Mouse (Mus musculus) MEL (cell line): ENCODE data around the gene Prr14. TPM values are rescaled to one million over a fixed set of nuclear protein-coding genes. Genes with fewer than 3 reads are reported as not detected.

Source experiments
- DNase-seq: peaks from one replicate; pipeline ENCODE4 v3.0.0; 2011; ENCODE audit warnings: low read depth, low spot score
- H3K27ac ChIP-seq: 2 replicates; pipeline ENCODE4 v1.5.1; 2012; ENCODE audit warnings: low read depth, mild to moderate bottlenecking, control low read depth, low read length, moderate library complexity; ENCODE audit not compliant: control insufficient read depth
- H3K27me3 ChIP-seq, 2 experiments: fragments of 150-350 bp in 1 of 2; sonication (generic) in 1 of 2; 2 replicates each; pipeline ENCODE4 v1.6.1; 2012; ENCODE audit warnings: low read length in 2 of 2, mild to moderate bottlenecking in 2 of 2, improper control_type of control experiment in 1 of 2, moderate library complexity in 1 of 2; ENCODE audit not compliant: insufficient read depth in 2 of 2, control insufficient read depth in 1 of 2
- H3K36me3 ChIP-seq, 2 experiments: 2 replicates each; pipeline ENCODE4 v1.6.1; 2012 to 2014; ENCODE audit warnings: low read length in 2 of 2, improper control_type of control experiment in 1 of 2, inconsistent platforms in 1 of 2, mild to moderate bottlenecking in 1 of 2; ENCODE audit not compliant: insufficient read depth in 2 of 2, control insufficient read depth in 1 of 2
- H3K4me1 ChIP-seq, 2 experiments: fragments of 150-350 bp in 1 of 2; sonication (generic) in 1 of 2; 2 replicates each; pipeline ENCODE4 v1.6.1; 2012; ENCODE audit warnings: low read length in 2 of 2, improper control_type of control experiment in 1 of 2, mild to moderate bottlenecking in 1 of 2; ENCODE audit not compliant: insufficient read depth in 2 of 2, control insufficient read depth in 1 of 2
- H3K4me3 ChIP-seq, 2 experiments: fragments of 150-350 bp in 1 of 2; sonication (generic) in 1 of 2; 2 replicates each; pipeline ENCODE4 v1.5.1; 2012; ENCODE audit warnings: low read depth in 2 of 2, low read length in 2 of 2, mild to moderate bottlenecking in 2 of 2, moderate library complexity in 2 of 2, control low read depth in 1 of 2, improper control_type of control experiment in 1 of 2; ENCODE audit not compliant: control insufficient read depth in 1 of 2, insufficient read depth in 1 of 2
- H3K79me2 ChIP-seq: 2 replicates; pipeline ENCODE4 v1.6.1; 2012; ENCODE audit warnings: mild to moderate bottlenecking, low read length, moderate library complexity; ENCODE audit not compliant: control insufficient read depth, poor library complexity, insufficient read depth
- H3K9ac ChIP-seq: 2 replicates; pipeline ENCODE4 v1.6.1; 2012; ENCODE audit warnings: low read depth, mild to moderate bottlenecking, control low read depth, low read length, moderate library complexity; ENCODE audit not compliant: control insufficient read depth, poor library complexity, severe bottlenecking
- H3K9me3 ChIP-seq: fragments of 150-350 bp; sonication (generic); replicated peaks from 2 replicates; pipeline ENCODE4 v1.6.1; 2012; ENCODE audit warnings: mild to moderate bottlenecking, low read length, improper control_type of control experiment, moderate library complexity; ENCODE audit not compliant: insufficient read depth
- CHD2 ChIP-seq: IDR thresholded peaks from 2 replicates; pipeline ENCODE4 v1.6.1; 2011; ENCODE audit warnings: low read length, improper control_type of control experiment
- CTCF ChIP-seq, 3 experiments: IDR thresholded peaks in 2 of 3; conservative IDR thresholded peaks in 1 of 3; 2 replicates each; pipeline ENCODE4 v1.5.1; 2011 to 2012; ENCODE audit warnings: low read length in 3 of 3, low read depth in 2 of 3, mild to moderate bottlenecking in 2 of 3, improper control_type of control experiment in 1 of 3, inconsistent platforms in 1 of 3, mixed read lengths in 1 of 3, moderate library complexity in 1 of 3; ENCODE audit not compliant: control insufficient read depth in 1 of 3, insufficient read depth in 1 of 3, poor library complexity in 1 of 3, severe bottlenecking in 1 of 3
- E2F4 ChIP-seq: IDR thresholded peaks from 2 replicates; pipeline ENCODE4 v1.6.1; 2011; ENCODE audit warnings: low read depth, low read length, improper control_type of control experiment, borderline replicate concordance
- EP300 ChIP-seq, 2 experiments: IDR thresholded peaks; 2 replicates each; pipeline ENCODE4 v1.6.1; 2011; ENCODE audit warnings: improper control_type of control experiment in 2 of 2, low read length in 2 of 2, low read depth in 1 of 2, mild to moderate bottlenecking in 1 of 2
- GABPA ChIP-seq: IDR thresholded peaks from 2 replicates; pipeline ENCODE4 v1.6.1; 2012; ENCODE audit warnings: low read depth, mild to moderate bottlenecking, inconsistent platforms, low read length, improper control_type of control experiment, moderate library complexity
- HCFC1 ChIP-seq: IDR thresholded peaks from 2 replicates; pipeline ENCODE4 v1.6.1; 2012; ENCODE audit warnings: low read depth, mild to moderate bottlenecking, inconsistent platforms, low read length, improper control_type of control experiment, moderate library complexity
- KAT2A ChIP-seq: conservative IDR thresholded peaks from 2 replicates; pipeline ENCODE4 v1.6.1; 2012; ENCODE audit warnings: low read depth, low read length, improper control_type of control experiment, inconsistent platforms
- MAZ ChIP-seq: IDR thresholded peaks from 2 replicates; pipeline ENCODE4 v1.6.1; 2012; ENCODE audit warnings: low read depth, mild to moderate bottlenecking, inconsistent platforms, low read length, improper control_type of control experiment
- MEF2A ChIP-seq: IDR thresholded peaks from 2 replicates; pipeline ENCODE4 v1.6.1; 2014; ENCODE audit warnings: low read depth, mild to moderate bottlenecking, inconsistent platforms, low read length, improper control_type of control experiment; ENCODE audit not compliant: poor library complexity, insufficient replicate concordance, severe bottlenecking; ENCODE audit errors: extremely low read depth
- MXI1 ChIP-seq: IDR thresholded peaks from 2 replicates; pipeline ENCODE4 v1.6.1; 2011; ENCODE audit warnings: mild to moderate bottlenecking, low read depth, low read length, improper control_type of control experiment
- MYB ChIP-seq: IDR thresholded peaks from 2 replicates; pipeline ENCODE4 v1.6.1; 2011; ENCODE audit warnings: mild to moderate bottlenecking, low read depth, low read length, improper control_type of control experiment
- MYC ChIP-seq: IDR thresholded peaks from 2 replicates; pipeline ENCODE4 v1.6.1; 2011; ENCODE audit warnings: low read depth, mild to moderate bottlenecking, low read length, improper control_type of control experiment, moderate library complexity
- NELFE ChIP-seq: IDR thresholded peaks from 2 replicates; pipeline ENCODE4 v1.6.1; 2011; ENCODE audit warnings: low read depth, low read length, improper control_type of control experiment
- POLR2A ChIP-seq, 2 experiments: IDR thresholded peaks; 2 replicates each; pipeline ENCODE4 v1.6.1; 2011 to 2012; ENCODE audit warnings: low read length in 2 of 2, mild to moderate bottlenecking in 2 of 2, control low read depth in 1 of 2, improper control_type of control experiment in 1 of 2, low read depth in 1 of 2, moderate library complexity in 1 of 2; ENCODE audit not compliant: control insufficient read depth in 1 of 2, insufficient read depth in 1 of 2, poor library complexity in 1 of 2
- POLR2AphosphoS5 ChIP-seq: IDR thresholded peaks from 2 replicates; pipeline ENCODE4 v1.6.1; 2012; ENCODE audit warnings: low read depth, borderline replicate concordance, mild to moderate bottlenecking, inconsistent platforms, low read length, moderate library complexity, mixed read lengths
- RAD21 ChIP-seq: IDR thresholded peaks from 2 replicates; pipeline ENCODE4 v1.6.1; 2011; ENCODE audit warnings: mild to moderate bottlenecking, low read depth, low read length, improper control_type of control experiment
- SIN3A ChIP-seq: IDR thresholded peaks from 2 replicates; pipeline ENCODE4 v1.6.1; 2012; ENCODE audit warnings: low read length, improper control_type of control experiment, inconsistent platforms
- SMC3 ChIP-seq: IDR thresholded peaks from 2 replicates; pipeline ENCODE4 v1.6.1; 2011; ENCODE audit warnings: low read depth, low read length, improper control_type of control experiment
- TAL1 ChIP-seq: IDR thresholded peaks from 2 replicates; pipeline ENCODE4 v1.6.1; 2012; ENCODE audit warnings: mild to moderate bottlenecking, inconsistent platforms, low read length, moderate library complexity, mixed read lengths
- TCF12 ChIP-seq: IDR thresholded peaks from 2 replicates; pipeline ENCODE4 v1.6.1; 2014; ENCODE audit warnings: low read depth, mild to moderate bottlenecking, inconsistent platforms, low read length, improper control_type of control experiment, moderate library complexity
- UBTF ChIP-seq: IDR thresholded peaks from 2 replicates; pipeline ENCODE4 v1.6.1; 2012; ENCODE audit warnings: low read depth, mild to moderate bottlenecking, inconsistent platforms, low read length, improper control_type of control experiment, moderate library complexity, borderline replicate concordance; ENCODE audit not compliant: insufficient read depth
- ZMIZ1 ChIP-seq: IDR thresholded peaks from 2 replicates; pipeline ENCODE4 v1.6.1; 2012; ENCODE audit warnings: low read depth, mild to moderate bottlenecking, inconsistent platforms, low read length, improper control_type of control experiment, moderate library complexity
- ZNF384 ChIP-seq: IDR thresholded peaks from 2 replicates; pipeline ENCODE4 v1.6.1; 2012; ENCODE audit warnings: low read depth, mild to moderate bottlenecking, inconsistent platforms, low read length, improper control_type of control experiment
- polyA plus RNA-seq, 2 experiments: library from polyadenylated mRNA; stranded (reverse) in 1 of 2; unstranded in 1 of 2; fragments of >175 nt in 1 of 2; fragments of >200 nt in 1 of 2; gene quantifications; 2 replicates each; pipeline versions ENCODE4 v1.2.1 to v1.2.4; 2012; ENCODE audit warnings: low replicate concordance in 2 of 2, low read depth in 1 of 2; ENCODE audit not compliant: insufficient read length in 2 of 2, insufficient read depth in 1 of 2, missing spikeins in 1 of 2
- total RNA-seq: library from RNA; depleted of rRNA; stranded (reverse); fragments of 300-350 nt; gene quantifications from 2 replicates; pipeline ENCODE4 v1.2.3, GENCODE M21; 2012

The Prr14 gene
- total and polyA plus RNA-seq, 3 experiments, result 10.8 to 45.9 TPM; not detected in 1

DNA sequence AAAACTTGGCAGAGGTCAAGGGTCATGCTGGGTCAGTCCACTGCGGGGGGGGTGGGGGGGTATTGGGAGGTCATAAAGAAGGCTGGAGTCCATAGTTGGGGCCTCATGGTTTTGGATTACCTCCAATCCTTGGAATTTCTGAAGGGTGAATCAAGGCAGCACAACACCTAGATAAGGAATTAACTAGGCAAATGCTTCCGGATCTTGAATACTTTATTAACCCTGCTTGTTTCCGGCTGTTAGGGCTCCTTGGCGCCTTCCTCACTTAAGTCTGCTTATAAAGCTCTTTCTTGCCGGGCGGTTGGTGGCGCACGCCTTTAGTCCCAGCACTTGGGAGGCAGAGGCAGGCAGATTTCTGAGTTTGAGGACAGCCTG, 53.6 kb downstream of the Prr14 start (continued):
- TF ChIP-seq MYC (0 out of 2 replicates have a peak, but pooled peaks have one; percentile 42), E2F4 (peak; percentile 77; the same call in 1 of the 2 replicates), MXI1 (0 out of 2 replicates have a peak, but pooled peaks have one; percentile 14)

DNA sequence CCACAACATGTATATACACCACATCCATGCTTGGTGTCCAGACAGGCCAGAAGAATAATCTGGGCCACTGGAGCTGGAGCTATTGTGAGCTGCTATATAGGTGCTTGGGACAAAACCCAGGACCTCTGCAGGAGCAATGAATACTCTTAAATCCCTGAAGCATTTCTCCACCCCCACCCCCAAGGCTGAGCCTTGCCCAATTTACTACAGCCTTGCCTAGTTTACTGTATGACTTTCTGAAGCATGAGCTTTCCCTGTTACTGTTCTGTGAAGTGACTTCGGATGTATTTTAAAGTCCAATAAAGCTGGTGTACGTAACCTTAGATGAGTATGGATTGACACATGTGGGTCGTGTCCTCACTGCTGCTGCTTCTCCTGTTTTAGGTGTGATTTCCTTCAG, 54.4 kb downstream of the Prr14 start:
- TF ChIP-seq HCFC1 (no peak), GABPA (no peak), SIN3A (no peak), NELFE (no peak), MAZ (no peak), CTCF (IDR thresholded peaks at IDR 0.05 in 2 of 3, conservative IDR thresholded peaks at IDR 0.05 in 1 of 3; ENCODE audit: control insufficient read depth in 1 of 3, insufficient read depth in 1 of 3, low read depth in 2 of 3, low read length in 3 of 3, poor library complexity in 1 of 3, severe bottlenecking in 1 of 3) (no peak), RAD21 (no peak), CHD2 (no peak), ZNF384 (no peak), E2F4 (no peak), MYC (no peak), MEF2A (no peak), POLR2AphosphoS5 (no peak), EP300 (IDR thresholded peaks at IDR 0.05; ENCODE audit: low read depth in 1 of 2, low read length in 2 of 2) (no peak), SMC3 (no peak), POLR2A (IDR thresholded peaks at IDR 0.05; ENCODE audit: control insufficient read depth in 1 of 2, insufficient read depth in 1 of 2, low read depth in 1 of 2, low read length in 2 of 2, poor library complexity in 1 of 2) (no peak), TAL1 (no peak)
- peak overlapping the region; percentile 56 to 64 for H3K4me3 ChIP-seq
- no peaks in the 10 kb centered on the region for H3K27me3 ChIP-seq
- no peak for DNase-seq
- H3K4me1 ChIP-seq, result peaks cover 3 to 9% of the 10 kb centered on the region in 2 experiments; a peak in 2 of 4 replicates
- peak overlapping the region; percentile 85 for H3K27ac ChIP-seq
- H3K36me3 ChIP-seq, result peaks cover 18 to 35% of the 10 kb centered on the region in 2 experiments
- peak overlapping the region; percentile 62 for H3K9ac ChIP-seq
- no peaks in the 10 kb centered on the region for H3K9me3 ChIP-seq
- peaks cover 32% of the 10 kb centered on the region for H3K79me2 ChIP-seq

DNA sequence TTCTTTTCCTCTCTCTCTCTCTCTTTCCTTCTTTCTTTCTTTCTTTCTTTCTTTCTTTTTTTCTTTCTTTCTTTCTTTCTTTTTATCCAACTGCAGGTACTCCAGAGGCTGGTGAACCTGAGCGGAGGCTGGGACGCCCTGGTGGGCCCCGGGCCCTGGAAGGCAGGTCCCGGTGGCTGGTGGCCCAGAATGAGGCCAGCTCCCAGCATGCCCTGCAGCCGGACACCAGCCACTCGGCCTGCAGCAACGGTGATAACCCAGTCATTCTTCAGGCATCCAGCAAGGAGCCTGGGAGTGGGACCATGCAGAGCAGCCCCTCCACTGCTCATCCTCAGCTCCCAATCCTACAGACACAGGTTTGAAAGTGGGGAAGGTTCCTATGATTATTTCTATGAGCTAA, 56.4 kb downstream of the Prr14 start:
- peaks cover 27% of the 10 kb centered on the region in 2 experiments for H3K36me3 ChIP-seq
- no peak for DNase-seq
- no peak overlapping the region for H3K4me3 ChIP-seq
- TF ChIP-seq SMC3 (no peak), HCFC1 (no peak), MAZ (no peak), NELFE (no peak), MXI1 (no peak), KAT2A (no peak), ZMIZ1 (no peak), ZNF384 (no peak), MYB (no peak), TCF12 (no peak), UBTF (no peak)
- TF ChIP-seq, all 39 proteins: peak for 0
- Histone ChIP-seq H3K27me3 (no peaks in the 10 kb centered on the region), H3K79me2 (peaks cover 34% of the 10 kb centered on the region), H3K9ac (no peak overlapping the region), H3K4me1 (peaks cover 3 to 9% of the 10 kb centered on the region in 2 experiments; a peak in 2 of 4 replicates), H3K9me3 (no peaks in the 10 kb centered on the region), H3K27ac (no peak overlapping the region)
